Mouse (Mus musculus): ENCODE measurements around the gene Cln3. TPM values are rescaled to one million over a fixed set of nuclear protein-coding genes. Genes with fewer than 3 reads are reported as not detected.
A peak's percentile ranks its signal among the peaks of the same experiment; 100 is the strongest.

Cln3 gene
- polyA plus RNA-seq, 1 experiment: 238 TPM

- peak overlapping the region; percentile 47 for H3K27ac ChIP-seq (ENCODE audit: insufficient read depth, low read depth, low read length)
- H3K4me3 ChIP-seq (ENCODE audit: insufficient read depth, low read length): no peak overlapping the region
- TF ChIP-seq POLR2A (IDR thresholded peaks at IDR 0.05; ENCODE audit: borderline replicate concordance, low read depth, low read length) (no peak), CTCF (IDR thresholded peaks at IDR 0.05; ENCODE audit: low read depth, low read length) (no peak)
- peaks cover 47% of the 10 kb centered on the region for H3K4me1 ChIP-seq (ENCODE audit: control insufficient read depth, insufficient read depth, low read length)
Observed at GRCm38 (mm10) chr7:126621452-126622359, 36.1 kb upstream of the Cln3 start.

GRCm38 (mm10) chr7:126619559-126620275 is 34.1 kb upstream of the Cln3 start:
- Histone ChIP-seq H3K27ac (ENCODE audit: insufficient read depth, low read depth, low read length) (no peak overlapping the region), H3K4me3 (ENCODE audit: insufficient read depth, low read length) (no peak overlapping the region), H3K4me1 (ENCODE audit: control insufficient read depth, insufficient read depth, low read length) (peaks cover 34% of the 10 kb centered on the region)
- TF ChIP-seq POLR2A (IDR thresholded peaks at IDR 0.05; ENCODE audit: borderline replicate concordance, low read depth, low read length) (no peak), CTCF (IDR thresholded peaks at IDR 0.05; ENCODE audit: low read depth, low read length) (no peak)

- H3K4me3 ChIP-seq (ENCODE audit: insufficient read depth, low read length): no peak overlapping the region
- H3K4me1 ChIP-seq (ENCODE audit: control insufficient read depth, insufficient read depth, low read length): peaks cover 8% of the 10 kb centered on the region
- H3K27ac ChIP-seq (ENCODE audit: insufficient read depth, low read depth, low read length): no peak overlapping the region
- TF ChIP-seq POLR2A (IDR thresholded peaks at IDR 0.05; ENCODE audit: borderline replicate concordance, low read depth, low read length) (no peak), CTCF (IDR thresholded peaks at IDR 0.05; ENCODE audit: low read depth, low read length) (0 out of 2 replicates have a peak, but pooled peaks have one; percentile 23)
Observed at GRCm38 (mm10) chr7:126616707-126617106, 31.1 kb upstream of the Cln3 start.

- H3K4me3 ChIP-seq (ENCODE audit: insufficient read depth, low read length): no peak overlapping the region
- H3K4me1 ChIP-seq (ENCODE audit: control insufficient read depth, insufficient read depth, low read length): peaks cover 3% of the 10 kb centered on the region
- TF ChIP-seq POLR2A (IDR thresholded peaks at IDR 0.05; ENCODE audit: borderline replicate concordance, low read depth, low read length) (no peak), CTCF (IDR thresholded peaks at IDR 0.05; ENCODE audit: low read depth, low read length) (no peak)
Observed at GRCm38 (mm10) chr7:126612736-126613135, 27.1 kb upstream of the Cln3 start.

GRCm38 (mm10) chr7:126607796-126608195 is 22.2 kb upstream of the Cln3 start:
- no peak overlapping the region for H3K27ac ChIP-seq (ENCODE audit: insufficient read depth, low read depth, low read length)
- no peak overlapping the region for H3K4me3 ChIP-seq (ENCODE audit: insufficient read depth, low read length)
- TF ChIP-seq CTCF (IDR thresholded peaks at IDR 0.05; ENCODE audit: low read depth, low read length): no peak
- no peak for TF ChIP-seq POLR2A (IDR thresholded peaks at IDR 0.05; ENCODE audit: borderline replicate concordance, low read depth, low read length)
- peaks cover 28% of the 10 kb centered on the region for H3K4me1 ChIP-seq (ENCODE audit: control insufficient read depth, insufficient read depth, low read length)

More at GRCm38 (mm10) chr7:126612736-126613135, 27.1 kb upstream of the Cln3 start:
- no peak overlapping the region for H3K27ac ChIP-seq (ENCODE audit: insufficient read depth, low read depth, low read length)

GRCm38 (mm10) chr7:126607064-126607463 is 21.4 kb upstream of the Cln3 start:
- TF ChIP-seq CTCF (IDR thresholded peaks at IDR 0.05; ENCODE audit: low read depth, low read length): no peak
- no peak for TF ChIP-seq POLR2A (IDR thresholded peaks at IDR 0.05; ENCODE audit: borderline replicate concordance, low read depth, low read length)
- Histone ChIP-seq H3K4me3 (ENCODE audit: insufficient read depth, low read length) (no peak overlapping the region), H3K27ac (ENCODE audit: insufficient read depth, low read depth, low read length) (peak overlapping the region; percentile 61), H3K4me1 (ENCODE audit: control insufficient read depth, insufficient read depth, low read length) (peaks cover 36% of the 10 kb centered on the region)

- no peak for TF ChIP-seq CTCF (IDR thresholded peaks at IDR 0.05; ENCODE audit: low read depth, low read length)
- TF ChIP-seq POLR2A (IDR thresholded peaks at IDR 0.05; ENCODE audit: borderline replicate concordance, low read depth, low read length): no peak
- Histone ChIP-seq H3K4me1 (ENCODE audit: control insufficient read depth, insufficient read depth, low read length) (peaks cover 39% of the 10 kb centered on the region), H3K27ac (ENCODE audit: insufficient read depth, low read depth, low read length) (peak overlapping the region; percentile 61; the same call in 1 of the 2 replicates), H3K4me3 (ENCODE audit: insufficient read depth, low read length) (no peak overlapping the region)
Observed at GRCm38 (mm10) chr7:126606611-126607010, 21.0 kb upstream of the Cln3 start.

- Histone ChIP-seq H3K27ac (ENCODE audit: insufficient read depth, low read depth, low read length) (no peak overlapping the region), H3K4me3 (ENCODE audit: insufficient read depth, low read length) (no peak overlapping the region), H3K4me1 (ENCODE audit: control insufficient read depth, insufficient read depth, low read length) (peaks cover 57% of the 10 kb centered on the region)
- TF ChIP-seq POLR2A (IDR thresholded peaks at IDR 0.05; ENCODE audit: borderline replicate concordance, low read depth, low read length): no peak
Observed at GRCm38 (mm10) chr7:126602650-126603049, 17.0 kb upstream of the Cln3 start.

GRCm38 (mm10) chr7:126601896-126602295 is 16.3 kb upstream of the Cln3 start:
- H3K4me3 ChIP-seq (ENCODE audit: insufficient read depth, low read length): no peak overlapping the region
- peaks cover 52% of the 10 kb centered on the region for H3K4me1 ChIP-seq (ENCODE audit: control insufficient read depth, insufficient read depth, low read length)
- TF ChIP-seq CTCF (IDR thresholded peaks at IDR 0.05; ENCODE audit: low read depth, low read length) (no peak), POLR2A (IDR thresholded peaks at IDR 0.05; ENCODE audit: borderline replicate concordance, low read depth, low read length) (no peak)
- no peak overlapping the region for H3K27ac ChIP-seq (ENCODE audit: insufficient read depth, low read depth, low read length)

- H3K27ac ChIP-seq (ENCODE audit: insufficient read depth, low read depth, low read length): peak overlapping the region; percentile 31
- peaks cover 67% of the 10 kb centered on the region for H3K4me1 ChIP-seq (ENCODE audit: control insufficient read depth, insufficient read depth, low read length)
- H3K4me3 ChIP-seq (ENCODE audit: insufficient read depth, low read length): no peak overlapping the region
- no peak for TF ChIP-seq POLR2A (IDR thresholded peaks at IDR 0.05; ENCODE audit: borderline replicate concordance, low read depth, low read length)
- no peak for TF ChIP-seq CTCF (IDR thresholded peaks at IDR 0.05; ENCODE audit: low read depth, low read length)
Observed at GRCm38 (mm10) chr7:126598919-126599318, 13.3 kb upstream of the Cln3 start.

Measured in bone marrow macrophage, adult 2 months (primary cell).